Mouse (Mus musculus) thymus, postnatal 25 days (tissue): ENCODE data around the gene Adk.

Experiments used
- DNase-seq: peaks from one replicate; pipeline ENCODE4 v3.0.0; 2022

Gene Adk

GRCm38 (mm10) chr14:21101562-21101961 is 49.2 kb downstream of the Adk start:
- peak; percentile 8 for DNase-seq

- DNase-seq = no peak
These were observed 50.4 kb downstream of the Adk start for GRCm38 (mm10) chr14:21102666-21103203.

DNA sequence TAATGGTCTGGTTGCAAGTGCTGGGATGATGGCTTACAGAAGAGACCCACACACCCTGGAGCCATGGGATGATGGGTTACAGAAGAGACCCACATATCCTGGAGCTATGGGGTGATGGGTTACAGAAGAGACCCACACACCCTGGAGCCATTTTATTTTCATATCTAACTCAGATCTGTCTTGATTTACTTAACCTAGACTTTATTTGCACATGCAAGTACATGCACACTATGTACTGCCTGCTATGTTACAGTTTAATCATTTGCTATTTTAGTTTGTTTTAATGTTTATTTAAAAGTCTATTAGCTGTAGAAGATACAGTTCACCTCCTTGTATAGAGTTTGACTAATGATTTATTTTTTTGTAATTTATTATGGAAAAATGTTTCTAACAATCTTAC is 52.7 kb downstream of the Adk start:
- no peak for DNase-seq

DNA sequence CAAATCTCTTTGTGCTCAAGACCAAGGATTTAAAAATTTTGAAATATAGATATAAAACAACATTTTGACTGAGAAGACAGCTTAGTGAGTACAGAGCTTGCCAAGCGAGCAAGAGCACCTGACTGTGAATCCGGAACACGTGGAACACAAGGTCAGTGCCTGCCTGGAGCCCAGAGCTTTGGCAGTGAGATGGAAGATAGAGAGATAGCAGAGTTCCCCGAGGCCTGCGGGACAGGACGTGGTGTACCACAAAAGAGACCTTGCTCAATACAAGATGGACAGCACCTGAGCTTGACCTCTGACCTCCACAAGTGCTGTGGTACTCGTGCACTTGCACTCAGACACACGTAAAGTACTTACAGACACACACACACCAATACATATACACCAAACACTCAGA is 54.2 kb downstream of the Adk start:
- DNase-seq = no peak

DNA sequence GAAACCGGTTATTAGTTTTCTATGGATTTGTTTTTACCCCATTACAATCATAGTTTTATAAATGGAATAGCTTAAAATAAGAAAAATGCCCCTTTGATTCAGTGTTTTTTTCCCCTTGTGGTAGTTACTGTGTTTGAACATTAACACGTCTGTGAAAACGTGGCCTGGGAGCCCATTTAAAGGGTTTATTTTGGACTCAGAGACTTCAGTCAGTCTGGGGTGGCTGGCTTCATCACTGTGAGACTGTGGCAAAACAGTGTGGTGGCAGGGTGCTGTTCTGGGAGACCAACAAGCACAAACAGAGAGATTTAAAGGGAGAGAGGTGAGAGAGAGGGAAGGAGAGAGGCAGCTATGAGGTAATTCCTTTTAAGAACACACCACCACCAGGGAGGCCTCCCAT is 55.2 kb downstream of the Adk start:
- DNase-seq = no peak

DNA sequence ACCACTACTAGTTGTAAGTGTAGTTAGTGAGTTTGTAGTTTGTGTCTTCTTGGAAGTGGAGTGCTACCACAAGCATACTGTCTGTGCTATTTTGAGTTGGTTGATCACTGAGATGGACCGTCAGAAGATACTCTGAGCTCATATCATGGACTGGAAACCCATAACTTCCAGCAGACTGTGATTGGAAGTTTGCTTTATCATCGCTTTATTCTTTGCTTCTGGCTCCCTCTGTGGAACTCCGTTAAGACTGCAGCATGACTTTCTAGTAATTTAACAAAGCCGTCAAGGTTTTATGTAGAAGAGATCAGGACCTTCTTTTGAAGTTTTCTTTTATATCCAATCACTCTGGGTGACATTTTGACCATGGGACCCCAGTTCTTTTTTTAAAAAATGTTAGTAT is 58.1 kb downstream of the Adk start:
- DNase-seq = no peak

- DNase-seq = no peak
These were observed 59.1 kb downstream of the Adk start for GRCm38 (mm10) chr14:21111500-21111899.

GRCm38 (mm10) chr14:21112174-21112573 is 59.8 kb downstream of the Adk start:
- DNase-seq = no peak

DNA sequence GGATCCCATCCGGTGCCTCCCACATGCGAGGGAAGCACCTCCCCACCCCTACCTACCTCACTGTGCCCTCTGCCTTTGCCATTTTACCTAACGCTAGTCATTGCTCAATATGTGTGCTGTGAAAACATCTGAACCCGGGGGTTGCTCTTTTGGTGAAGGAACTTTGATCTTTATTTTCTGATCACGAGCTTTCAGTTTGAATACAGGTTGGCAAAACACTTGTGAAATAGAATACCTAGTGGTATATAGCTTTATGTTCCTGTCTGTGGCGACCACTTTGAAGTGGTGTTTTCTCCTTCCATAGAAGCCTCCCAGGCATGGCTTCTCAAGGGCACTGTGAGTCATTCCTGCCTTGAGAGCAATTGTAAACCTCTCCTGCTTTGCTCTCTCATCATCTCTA is 60.4 kb downstream of the Adk start:
- DNase-seq = no peak

DNA sequence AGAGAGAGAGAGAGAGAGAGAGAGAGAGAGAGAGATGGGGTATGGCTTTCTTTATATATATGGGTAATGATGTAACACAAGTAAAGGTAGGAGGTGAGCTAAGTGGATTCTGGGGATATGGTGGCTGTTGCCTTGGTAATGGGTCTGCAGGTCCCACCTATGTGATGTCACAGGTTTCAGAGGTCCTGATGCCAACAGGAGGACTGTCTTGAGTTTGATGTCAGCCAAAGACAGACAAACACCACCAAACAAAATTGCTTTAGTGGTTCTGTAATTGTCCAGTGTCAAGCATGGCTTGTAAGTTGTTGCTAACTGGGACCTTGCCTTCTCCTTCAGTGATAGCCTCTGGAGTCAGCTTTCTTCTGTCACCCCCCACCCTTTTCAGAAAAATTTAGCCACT is 62.0 kb downstream of the Adk start:
- DNase-seq = no peak

DNA sequence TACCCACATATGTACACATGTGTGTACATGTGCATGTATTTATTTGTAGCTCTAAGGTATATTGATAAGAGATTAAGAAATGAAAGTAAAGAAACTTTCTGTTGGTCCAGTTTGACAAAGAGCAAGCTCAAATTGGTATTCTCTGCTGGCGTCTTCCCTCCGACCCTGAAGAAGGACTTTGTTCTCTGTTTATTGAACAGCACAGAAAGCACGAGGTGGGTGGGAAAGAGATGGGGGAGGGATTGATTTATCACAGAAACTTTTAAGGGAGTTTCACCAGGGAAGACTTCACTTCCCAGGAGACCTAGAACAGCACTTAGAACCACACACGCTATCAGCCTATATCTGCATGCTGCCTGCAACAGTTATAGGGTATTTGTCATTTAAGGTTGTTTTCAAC is 62.9 kb downstream of the Adk start:
- DNase-seq = no peak

DNA sequence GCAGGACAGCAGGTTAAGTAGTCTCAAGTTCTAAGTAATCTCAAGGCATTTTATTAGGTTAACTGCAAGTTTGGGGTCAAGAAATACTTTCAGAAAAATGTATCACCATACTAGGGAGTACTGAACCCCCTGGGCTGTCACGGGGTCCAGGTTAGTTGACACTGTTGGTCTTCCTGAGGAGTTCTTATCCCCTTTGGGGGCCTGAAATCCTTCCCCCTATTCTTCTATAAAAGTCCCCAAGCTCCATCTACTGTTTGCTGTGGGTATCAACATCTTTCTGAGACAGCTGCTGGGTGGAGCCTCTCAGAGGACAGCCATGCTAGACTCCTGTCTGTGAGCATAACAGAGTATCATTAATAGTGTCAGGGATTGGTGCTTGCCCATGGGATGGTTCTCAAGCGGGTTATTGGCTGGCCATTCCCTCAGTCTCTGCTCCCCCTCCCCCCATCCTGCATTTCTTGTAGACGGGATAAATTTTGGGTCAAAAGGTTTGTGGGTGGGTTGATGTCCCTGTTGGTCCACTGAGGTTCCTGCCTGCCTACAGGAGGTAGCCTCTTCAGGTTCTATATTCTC is 63.6 kb downstream of the Adk start:
- DNase-seq = peak; percentile 18

DNA sequence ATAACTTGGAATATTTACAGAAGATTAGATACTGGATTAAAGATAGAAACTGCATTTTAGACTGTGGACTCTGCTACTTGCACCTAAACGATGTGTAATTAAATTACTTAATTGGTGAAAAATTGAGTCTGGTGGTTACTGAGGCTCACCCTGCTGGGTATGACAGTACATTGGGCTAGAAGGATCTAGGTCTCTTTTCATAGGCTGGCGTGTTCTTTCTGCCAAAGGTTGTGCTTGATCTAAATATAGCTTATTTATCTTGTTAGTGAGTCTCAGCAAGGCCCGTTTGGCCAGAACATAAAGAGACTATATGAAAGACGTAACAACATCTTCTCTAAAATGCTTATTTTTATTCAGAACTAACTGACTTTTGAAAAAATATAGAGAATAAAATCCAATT is 65.7 kb downstream of the Adk start:
- no peak for DNase-seq

DNA sequence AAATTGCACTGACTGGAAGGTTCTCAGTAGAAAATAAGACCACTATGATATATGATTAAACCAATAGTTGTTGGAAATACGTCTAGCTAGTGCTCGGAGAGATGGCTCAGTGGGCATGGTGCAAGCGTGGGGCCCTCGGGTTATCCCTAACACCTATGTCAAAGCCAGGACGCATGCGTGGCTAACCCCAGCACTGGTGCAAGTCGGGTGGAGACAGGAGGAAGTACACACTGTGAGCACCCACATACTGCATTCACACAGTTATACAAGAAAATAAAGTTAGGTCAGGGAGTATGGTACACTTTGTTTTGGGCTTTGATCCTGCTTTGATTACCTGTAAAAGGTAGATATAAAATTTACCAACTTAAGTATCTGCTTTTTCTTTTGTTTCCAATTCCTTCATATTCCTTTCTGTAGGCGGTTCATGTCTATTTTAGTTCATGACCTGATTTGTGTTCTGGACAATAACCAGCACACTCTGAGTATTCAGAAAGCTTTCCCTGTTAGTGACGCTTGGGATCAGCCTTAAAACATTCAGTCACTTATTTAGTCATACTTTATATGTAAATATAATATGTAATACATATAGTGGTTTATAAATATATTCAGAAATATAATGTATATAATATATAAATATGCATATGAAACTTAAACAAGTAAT is 67.4 kb downstream of the Adk start:
- DNase-seq = no peak

GRCm38 (mm10) chr14:21120473-21120872 is 68.1 kb downstream of the Adk start:
- no peak for DNase-seq

DNA sequence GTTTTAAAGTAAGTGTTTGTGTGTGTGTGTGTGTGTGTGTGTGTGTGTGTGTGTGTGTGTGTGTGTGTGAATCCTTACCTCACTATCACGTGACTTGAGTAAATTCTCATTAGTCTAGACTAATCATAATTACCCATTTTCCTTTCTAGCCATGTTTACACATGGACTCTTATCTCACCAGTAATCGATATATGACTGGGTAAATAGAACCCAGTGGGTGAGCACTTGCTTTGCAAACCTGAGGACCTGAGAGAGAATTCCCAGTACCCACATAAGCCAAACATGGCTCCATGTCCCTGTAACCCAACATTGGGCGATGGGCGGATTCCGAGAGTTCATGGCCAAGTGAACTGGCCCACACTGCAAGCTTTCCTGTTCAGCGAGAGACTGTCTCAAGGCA is 74.8 kb downstream of the Adk start:
- DNase-seq = no peak

- peak; percentile 51 for DNase-seq
These were observed 84.5 kb downstream of the Adk start for GRCm38 (mm10) chr14:21136906-21137305.

- DNase-seq = no peak
These were observed 90.2 kb downstream of the Adk start for GRCm38 (mm10) chr14:21142603-21143002.

DNA sequence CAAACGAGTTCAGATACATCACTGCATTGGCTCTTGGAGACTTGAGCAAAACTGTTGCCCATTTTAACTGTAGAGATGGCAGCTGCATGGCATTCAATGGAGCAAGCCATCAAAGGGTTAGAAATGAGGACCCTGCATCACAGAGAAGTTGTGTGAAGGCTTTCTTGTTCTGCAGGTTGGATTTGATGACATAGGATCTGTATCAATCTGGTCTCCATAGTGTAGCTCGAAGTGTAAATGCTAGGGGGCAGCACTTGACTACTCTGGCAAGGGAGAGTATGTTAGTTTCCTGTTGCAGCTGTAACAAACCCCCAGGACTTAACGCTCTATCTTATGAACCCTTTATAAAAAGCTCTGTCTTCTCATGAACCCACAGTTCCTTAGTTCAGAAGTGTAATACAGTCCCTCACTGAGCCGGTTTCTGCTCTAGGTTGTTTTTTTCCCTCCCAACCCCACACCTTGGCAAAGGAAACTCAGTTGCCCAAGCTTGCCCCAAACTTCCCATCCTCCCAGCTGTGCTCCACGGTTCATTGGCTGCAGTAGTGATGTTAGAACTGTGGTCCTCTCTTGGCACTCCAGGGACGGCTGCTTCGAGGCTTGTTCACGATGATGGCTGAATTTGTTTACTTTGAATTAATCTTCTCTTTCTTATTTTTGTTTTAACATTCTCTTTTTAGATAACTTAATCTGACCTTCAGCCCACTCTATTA is 91.2 kb downstream of the Adk start:
- peak; percentile 53 for DNase-seq

DNA sequence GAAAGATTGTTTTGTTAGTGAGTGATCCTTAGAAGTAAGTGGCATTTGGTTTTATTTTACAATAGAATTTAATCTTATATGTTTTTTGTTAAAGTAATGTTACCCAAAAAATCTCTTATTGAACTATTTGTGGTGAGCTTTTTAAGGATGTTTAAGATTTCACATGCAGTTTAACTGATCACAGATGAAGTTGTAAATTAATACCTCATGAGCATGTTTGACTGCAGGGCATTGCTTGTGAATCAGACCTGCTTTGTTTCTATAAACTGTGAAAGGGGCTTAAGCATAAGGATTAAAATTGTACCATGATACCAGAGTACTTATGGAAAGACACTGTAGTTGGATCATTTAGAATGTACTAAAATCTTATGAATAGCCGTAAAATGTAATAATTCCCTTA is 94.8 kb downstream of the Adk start:
- no peak for DNase-seq

GRCm38 (mm10) chr14:21150301-21150700 is 97.9 kb downstream of the Adk start:
- DNase-seq = no peak

DNA sequence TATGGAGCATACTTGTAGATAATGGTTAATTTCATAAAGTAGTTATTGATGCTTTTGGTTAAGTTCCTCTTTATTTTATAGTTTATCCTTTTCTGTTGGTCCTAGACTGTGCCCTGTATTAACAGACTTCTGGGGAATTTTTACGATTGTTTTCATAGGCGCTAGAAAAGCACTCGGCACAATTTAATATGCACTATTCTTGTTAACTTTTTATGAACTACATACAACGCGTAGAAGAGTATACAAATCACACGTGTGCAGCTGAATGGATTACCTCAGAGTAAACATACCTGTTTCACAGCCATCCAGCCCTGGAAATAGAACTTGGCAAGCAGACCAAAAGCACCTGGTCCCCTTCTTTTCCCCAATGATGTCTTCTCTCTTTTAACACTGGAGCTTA is 99.7 kb downstream of the Adk start:
- no peak for DNase-seq

DNA sequence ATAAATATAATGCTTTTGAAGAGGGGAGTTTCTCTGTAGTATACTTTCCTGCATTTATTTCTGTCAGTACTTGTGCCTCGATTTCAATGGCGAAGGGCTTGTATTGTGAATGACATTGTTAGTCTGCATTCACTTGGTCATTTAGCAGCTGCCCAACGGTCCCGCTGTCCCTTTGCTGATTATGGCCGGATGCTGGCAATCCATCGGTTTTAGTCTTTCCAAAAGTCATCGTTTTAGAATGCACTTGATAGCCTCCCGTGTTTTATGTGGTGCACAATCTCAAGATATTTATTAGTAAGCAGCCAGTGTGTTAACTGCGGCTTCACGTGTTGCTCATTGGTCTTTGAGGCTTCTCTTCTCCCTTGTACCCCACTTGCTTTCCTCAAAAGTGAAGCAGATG is 113.3 kb downstream of the Adk start:
- no peak for DNase-seq

DNA sequence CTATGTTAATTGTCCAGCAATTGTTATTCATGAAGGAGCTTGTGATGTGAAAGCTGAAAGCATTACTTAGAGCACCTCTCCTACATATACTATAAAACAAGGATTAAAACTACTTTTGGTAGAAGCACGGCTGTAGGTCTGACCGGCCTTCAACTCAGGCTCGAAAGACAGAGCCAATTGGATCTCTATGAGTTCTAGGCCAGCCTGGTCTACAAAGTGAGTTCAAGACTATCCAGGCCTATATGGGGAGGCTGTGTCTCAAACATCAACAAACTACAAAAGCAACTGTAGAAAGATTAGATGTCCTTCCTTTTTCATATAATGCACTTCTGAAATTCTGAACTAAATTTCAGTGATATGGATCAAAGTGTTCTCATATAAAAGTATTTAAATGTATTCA is 113.7 kb downstream of the Adk start:
- DNase-seq = no peak
